Mouse (Mus musculus): ENCODE results near the gene Mttp.

DNA sequence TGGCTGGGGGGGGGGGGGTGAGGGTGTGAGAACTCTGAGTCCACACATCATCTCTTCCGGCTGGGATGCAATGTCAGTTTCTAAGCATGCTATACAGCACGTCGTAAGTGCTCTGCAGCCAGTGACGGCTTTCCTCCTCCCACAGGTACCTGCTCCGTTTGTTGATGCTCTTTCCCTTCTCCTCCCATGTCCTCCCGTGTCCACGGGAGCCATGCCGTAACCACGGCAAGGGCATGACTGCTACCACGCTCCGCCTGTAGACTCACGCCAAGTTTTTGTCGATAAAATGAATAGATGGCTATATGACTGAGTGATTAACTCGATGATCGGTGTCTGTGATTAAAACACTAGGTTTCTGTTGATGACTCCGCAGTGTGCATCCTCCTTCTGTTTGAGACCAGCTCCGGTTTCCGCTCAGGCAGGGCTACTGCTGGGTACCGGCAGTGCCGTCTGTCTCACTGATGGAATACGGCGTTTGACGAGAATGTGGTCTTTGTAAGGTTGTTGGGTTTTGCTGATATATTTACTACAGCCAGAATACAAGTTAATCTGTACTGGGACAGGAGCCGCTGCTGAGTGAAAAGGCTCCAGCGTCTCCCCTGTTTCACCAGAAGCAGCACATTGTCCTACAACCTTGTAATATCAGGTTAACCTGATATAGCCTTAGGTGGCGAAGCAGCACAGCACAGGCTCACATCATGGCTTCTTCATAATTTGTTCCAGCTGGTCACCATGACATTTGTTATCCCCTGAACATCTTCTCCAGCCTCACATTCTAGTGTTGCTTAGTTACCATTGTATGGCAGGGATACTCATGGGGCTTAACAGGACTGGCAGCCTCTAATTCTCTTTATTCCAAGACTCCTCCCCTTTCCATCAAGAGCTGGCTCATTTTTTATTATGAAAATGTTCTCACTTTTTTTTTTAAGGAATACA is 41.5 kb upstream of the Mttp start:
- TF ChIP-seq CTCF (conservative IDR thresholded peaks at IDR 0.05; ENCODE audit: low read length) (no peak), NANOG (IDR thresholded peaks at IDR 0.05; ENCODE audit: borderline replicate concordance, low read length) (no peak)
